Mouse (Mus musculus) bone marrow, adult 2 months (tissue): ENCODE measurements around the gene Mybpc3.

ENCODE experiments used
- CTCF ChIP-seq: fragments of 200-500 bp; IDR thresholded peaks from 2 replicates; pipeline ENCODE4 v1.5.1; 2011; ENCODE audit warnings: low read length, control low read depth; ENCODE audit not compliant: control insufficient read depth, insufficient read depth
- POLR2A ChIP-seq: fragments of 200-500 bp; IDR thresholded peaks from 2 replicates; pipeline ENCODE4 v1.6.1; 2011; ENCODE audit warnings: low read depth, mild to moderate bottlenecking, control low read depth, low read length, borderline replicate concordance; ENCODE audit not compliant: control insufficient read depth

GRCm38 (mm10) chr2:91163532-91163931 is 45.6 kb downstream of the Mybpc3 start:
- TF ChIP-seq CTCF, result no peak
- TF ChIP-seq POLR2A, result no peak
